Mouse (Mus musculus) neural tube, embryonic 15.5 days (tissue): ENCODE measurements around the gene Vmn2r62. TPM values are rescaled to one million over a fixed set of nuclear protein-coding genes. Genes with fewer than 3 reads are reported as not detected.
"Not testable (repeated sequence)": the region's sequence is repeated elsewhere in the genome, so short reads cannot be mapped to it uniquely, and the experiment has no call there.

Source experiments
- ATAC-seq: fragments of 200-750 bp; cut with Nextera tagmentation; 2 replicates; pipeline ENCODE4 v1.8.0; 2017; ENCODE audit warnings: mild to moderate bottlenecking, moderate TSS enrichment, moderate library complexity; ENCODE audit not compliant: low FRiP score
- H3K27ac ChIP-seq: fragments of 300-500 bp; sonication (generic); replicated peaks from 2 replicates; pipeline ENCODE4 v1.5.1; 2015; ENCODE audit warnings: mild to moderate bottlenecking, inconsistent platforms
- H3K27me3 ChIP-seq: fragments of 300-500 bp; sonication (generic); replicated peaks from 2 replicates; pipeline ENCODE4 v1.6.1; 2015; ENCODE audit warnings: inconsistent platforms
- H3K36me3 ChIP-seq: fragments of 300-500 bp; sonication (generic); 2 replicates; pipeline ENCODE4 v1.6.1; 2015; ENCODE audit warnings: inconsistent platforms
- H3K4me1 ChIP-seq: fragments of 300-500 bp; sonication (generic); 2 replicates; pipeline ENCODE4 v1.6.1; 2015; ENCODE audit warnings: inconsistent platforms
- H3K4me2 ChIP-seq: fragments of 300-500 bp; sonication (generic); 2 replicates; pipeline ENCODE4 v1.6.1; 2015; ENCODE audit warnings: inconsistent platforms, mild to moderate bottlenecking, moderate library complexity
- H3K4me3 ChIP-seq: fragments of 300-500 bp; sonication (generic); replicated peaks from 2 replicates; pipeline ENCODE4 v1.5.1; 2015; ENCODE audit warnings: mild to moderate bottlenecking, inconsistent platforms
- H3K9ac ChIP-seq: fragments of 300-500 bp; sonication (generic); replicated peaks from 2 replicates; pipeline ENCODE4 v1.6.1; 2015; ENCODE audit warnings: mild to moderate bottlenecking, inconsistent platforms
- H3K9me3 ChIP-seq: fragments of 300-500 bp; sonication (generic); replicated peaks from 2 replicates; pipeline ENCODE4 v1.6.1; 2016; ENCODE audit warnings: inconsistent platforms
- WGBS: fragments of 180-500 bp; shearing (Covaris S2); methylation state at CpG from one replicate; pipeline ENCODE4 v1.1.7; 2015; ENCODE audit warnings: mixed read lengths; 5-methylcytosine and 5-hydroxymethylcytosine counted together
- polyA plus RNA-seq: library from polyadenylated mRNA; unstranded; fragments of >200 nt; fragmentation: Nextera tagmentation; extraction: Ambion mirVana; gene quantifications from 2 replicates; pipeline ENCODE4 v1.2.1, GENCODE M21; 2015

Gene Vmn2r62
- polyA plus RNA-seq, result not detected in 2 replicates

DNA sequence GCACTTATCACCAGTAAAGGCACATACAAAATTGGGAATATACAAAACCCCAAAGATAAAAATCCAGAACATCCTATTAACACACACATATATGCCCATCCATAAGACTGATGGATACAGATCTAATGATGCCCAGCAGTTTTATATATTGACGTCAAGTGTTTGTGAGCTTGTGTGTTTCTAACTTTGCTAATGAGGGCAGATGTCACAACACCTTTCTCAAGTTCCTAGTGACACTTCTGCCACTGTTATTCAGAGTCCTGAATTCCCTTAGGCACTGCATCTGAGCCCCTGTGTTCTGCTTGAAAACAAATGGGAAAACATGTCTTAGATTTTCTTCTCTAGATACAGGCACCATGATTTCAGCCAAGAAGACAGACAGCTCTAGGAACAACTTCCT lies at the start of gene Vmn2r62:
Gene Vmn2r62, minus strand, starts transcription at position 101 of the 400 bp plus-strand sequence.
- H3K4me2 ChIP-seq, H3K27ac ChIP-seq, H3K27me3 ChIP-seq, H3K9ac ChIP-seq, H3K4me3 ChIP-seq, H3K36me3 ChIP-seq, ATAC-seq, H3K9me3 ChIP-seq, H3K4me1 ChIP-seq: not testable (repeated sequence)
- WGBS, result no CpG with 5 or more reads among the region's 1 CpGs

DNA sequence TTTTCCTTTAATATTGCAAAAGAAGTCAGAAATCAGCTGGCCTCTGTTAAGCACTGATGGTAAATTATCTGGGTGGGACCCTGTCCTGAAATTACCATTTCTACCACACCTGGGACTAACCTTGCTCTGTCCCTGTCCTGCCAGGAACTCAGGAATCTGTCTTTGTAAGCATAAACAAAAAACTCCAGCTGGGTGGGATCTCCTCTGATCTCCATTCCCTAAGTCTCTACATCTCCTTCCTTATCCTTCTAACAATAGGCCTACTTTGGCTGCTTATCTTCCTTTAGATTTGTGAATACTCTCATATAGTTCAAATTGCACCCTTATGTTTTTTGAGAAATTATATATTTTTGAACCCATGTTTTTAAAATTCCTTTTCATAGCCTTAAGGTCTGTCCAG lies 45.0 kb upstream of the Vmn2r62 start:
- not testable (repeated sequence) for H3K4me2 ChIP-seq, H3K36me3 ChIP-seq, H3K27me3 ChIP-seq, H3K4me3 ChIP-seq, H3K4me1 ChIP-seq, H3K9ac ChIP-seq, ATAC-seq, H3K27ac ChIP-seq, H3K9me3 ChIP-seq

DNA sequence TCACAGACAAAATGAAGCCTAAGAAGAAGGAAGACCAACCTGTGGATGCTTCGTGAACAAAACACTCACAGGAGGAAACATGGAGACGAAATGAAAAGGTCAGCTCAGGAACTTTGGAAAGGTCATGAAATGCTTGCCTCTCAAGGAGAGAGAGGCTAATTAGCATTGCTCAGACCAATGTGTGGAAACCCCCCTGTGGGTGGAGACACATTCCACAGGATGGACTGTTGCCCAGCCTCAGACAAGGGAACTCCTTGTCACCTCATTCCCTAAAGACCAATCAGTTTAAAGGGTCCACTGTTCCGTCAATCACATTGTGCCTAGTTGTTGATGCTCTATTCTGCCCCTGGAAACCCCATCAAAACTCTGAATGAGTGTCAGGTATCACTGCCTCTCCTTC lies 38.9 kb upstream of the Vmn2r62 start:
- Histone ChIP-seq H3K9ac (no peak overlapping the region), H3K27ac (no peak overlapping the region), H3K4me1 (no peaks in the 10 kb centered on the region), H3K27me3 (no peaks in the 10 kb centered on the region), H3K36me3 (no peaks in the 10 kb centered on the region), H3K4me2 (no peak overlapping the region), H3K4me3 (no peak overlapping the region), H3K9me3 (peaks cover 11% of the 10 kb centered on the region; the same call in 1 of the 2 replicates)
- ATAC-seq, result no peak
- WGBS, result 80% methylated on average over 3 of the region's 3 CpGs

DNA sequence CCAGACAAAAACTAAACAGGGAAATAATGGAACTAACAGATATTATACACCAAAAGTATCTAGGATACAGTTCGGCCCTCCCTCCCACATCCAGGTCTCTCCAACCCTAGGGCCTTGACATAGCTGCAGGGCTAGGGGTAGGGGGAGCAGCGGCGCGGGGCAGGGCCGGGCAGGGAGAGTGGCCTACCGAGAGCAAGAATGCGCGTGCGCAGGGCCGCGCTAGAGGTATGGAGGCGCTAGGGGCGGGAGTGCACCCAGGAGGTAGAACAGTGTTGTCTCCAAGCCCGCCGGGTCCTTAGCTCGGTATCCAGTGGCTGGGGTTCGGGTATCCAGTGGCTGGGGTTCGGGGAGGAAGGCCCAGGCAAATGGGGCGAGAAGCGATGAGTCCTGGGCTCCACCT lies 43.5 kb downstream of the Vmn2r62 start:
- H3K9me3 ChIP-seq, result no peaks in the 10 kb centered on the region
- H3K4me1 ChIP-seq, result no peaks in the 10 kb centered on the region
- no peaks in the 10 kb centered on the region for H3K27me3 ChIP-seq
- 52% methylated on average over 20 of the region's 20 CpGs for WGBS
- H3K36me3 ChIP-seq, result no peaks in the 10 kb centered on the region
- ATAC-seq, result no peak
- no peak overlapping the region for H3K4me3 ChIP-seq
- H3K4me2 ChIP-seq, result no peak overlapping the region
- H3K27ac ChIP-seq, result no peak overlapping the region
- H3K9ac ChIP-seq, result no peak overlapping the region

DNA sequence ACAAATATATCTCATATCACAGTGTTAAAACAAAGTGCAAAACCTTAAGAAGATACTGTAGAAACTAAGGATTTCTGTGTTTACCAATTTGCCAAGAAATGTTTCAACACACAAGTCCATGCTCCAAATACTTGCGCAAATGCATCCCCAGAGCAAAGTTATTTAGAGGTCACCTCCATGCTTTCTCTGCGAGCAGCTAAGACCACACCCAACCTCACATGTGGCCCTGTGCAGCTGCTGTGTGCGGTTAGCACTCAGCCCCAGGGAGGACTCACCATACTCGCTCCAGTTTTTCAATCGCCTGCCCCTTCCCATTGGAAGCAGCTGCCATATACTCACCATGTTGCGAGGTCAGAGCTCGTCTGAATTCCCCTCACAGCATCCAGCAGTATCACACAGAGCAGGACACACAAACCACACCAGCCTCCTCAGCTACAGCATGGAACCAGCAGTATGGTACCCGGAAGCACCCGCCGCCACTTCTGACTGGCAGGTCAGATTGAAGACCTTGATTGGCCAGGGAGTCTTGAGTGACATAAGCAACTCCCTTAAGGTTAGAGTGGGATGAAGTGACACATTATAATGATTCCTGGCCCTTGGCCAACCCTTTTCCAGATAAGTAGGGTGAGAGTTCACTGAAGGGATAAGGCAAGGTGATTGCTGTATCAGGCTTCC lies 54.7 kb downstream of the Vmn2r62 start:
- Histone ChIP-seq H3K27me3 (no peaks in the 10 kb centered on the region), H3K27ac (no peak overlapping the region), H3K4me1 (no peaks in the 10 kb centered on the region), H3K4me3 (no peak overlapping the region), H3K36me3 (no peaks in the 10 kb centered on the region), H3K4me2 (no peak overlapping the region), H3K9ac (no peak overlapping the region), H3K9me3 (no peaks in the 10 kb centered on the region)
- 90% methylated on average over 10 of the region's 10 CpGs for WGBS
- no peak for ATAC-seq

DNA sequence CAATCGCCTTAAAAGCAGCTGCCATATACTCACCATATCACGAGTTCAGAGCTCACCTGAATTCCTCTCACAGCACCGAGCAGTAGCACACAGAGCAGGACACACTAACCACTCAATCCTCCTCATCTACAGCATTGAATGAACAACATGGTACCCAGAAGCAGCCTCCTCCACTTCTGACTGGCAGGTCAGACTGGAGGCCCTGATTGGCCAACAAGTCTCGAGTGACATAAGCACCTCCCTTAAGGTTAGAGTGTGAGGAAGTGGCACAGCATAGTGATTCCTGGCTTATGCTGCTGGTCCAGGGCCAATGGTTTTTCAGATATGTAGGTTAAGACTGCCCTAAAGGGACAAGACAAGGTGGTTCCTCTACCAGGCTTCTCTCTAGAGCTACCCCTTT lies 66.4 kb downstream of the Vmn2r62 start, which contains the start of gene Gm17067:
Gene Gm17067, minus strand, starts transcription at position 101 of the 400 bp plus-strand sequence.
- H3K4me1 ChIP-seq, H3K27ac ChIP-seq, H3K36me3 ChIP-seq, H3K4me3 ChIP-seq, H3K27me3 ChIP-seq, H3K4me2 ChIP-seq, H3K9ac ChIP-seq, H3K9me3 ChIP-seq, ATAC-seq: not testable (repeated sequence)
- 89% methylated on average over 4 of the region's 4 CpGs for whole genome bisulfite sequencing

Other genes starting within 250 kb of the Vmn2r62 start
- gene Gm21028, start 214.9 kb downstream of the Vmn2r62 start, polyA plus RNA-seq, result not detected in 2 replicates
- 2.1 and 2.6 TPM in 2 replicates for gene Zfp977, start 201.0 kb downstream of the Vmn2r62 start, polyA plus RNA-seq
- gene Zfp976, start 150.9 kb downstream of the Vmn2r62 start, polyA plus RNA-seq, result 2.5 and 2.6 TPM in 2 replicates
- gene Zfp975, start 100.8 kb downstream of the Vmn2r62 start, polyA plus RNA-seq, result 6.5 and 6.7 TPM in 2 replicates
- gene Gm17067, start 66.5 kb downstream of the Vmn2r62 start, polyA plus RNA-seq, result not detected in 2 replicates
- not detected in 2 replicates for gene Gm2381, start 73.7 kb upstream of the Vmn2r62 start, polyA plus RNA-seq
- not detected in 2 replicates for gene Vmn2r63, start 140.3 kb upstream of the Vmn2r62 start, polyA plus RNA-seq
- gene Gm9268, start 225.2 kb upstream of the Vmn2r62 start, polyA plus RNA-seq, result not detected in 2 replicates